10 mouse cellular contexts compared by ENCODE assay signal in the genomic region with DNA sequence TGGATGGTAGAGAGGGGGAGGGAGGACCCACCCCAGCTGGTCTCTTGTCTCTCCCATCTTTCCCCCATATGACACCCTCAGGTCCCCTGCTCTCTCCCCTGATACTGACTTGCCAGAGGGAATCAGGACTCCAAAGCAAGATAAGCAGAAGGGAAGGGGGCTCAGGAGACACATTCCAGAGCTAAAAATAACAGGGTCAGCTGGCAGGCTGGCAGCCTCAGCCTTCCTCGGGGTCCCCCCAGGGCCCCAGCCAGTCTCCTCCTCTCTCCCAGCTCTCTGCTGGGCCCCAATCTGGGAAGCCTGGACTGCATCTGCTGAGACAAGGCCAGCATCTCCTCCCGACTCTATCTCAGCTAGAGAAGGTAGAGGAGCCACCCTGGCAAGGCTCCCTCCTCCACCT.
A peak's percentile ranks its signal among the peaks of the same experiment; 100 is the strongest.
DNase-seq lines count a peak whose midpoint lies in the region; ATAC-seq and TF ChIP-seq lines count a peak whose summit lies in the region.
"Had no signal": no experiment of that assay in that cellular context is flagged by ENCODE, and none has a peak within 500 bp of the region (broad histone marks: within the 10 kb centered on the region; RNA-seq: fewer than 3 reads in every experiment).

No protein-coding gene starts in this region.

- H3K9me3 ChIP-seq in midbrain, embryonic 10.5 days (replicated peaks) = no peaks in the 10 kb centered on the region
- H3K9me3 ChIP-seq in midbrain, embryonic 11.5 days (ENCODE audit: control insufficient read depth, low read length) = no peaks in the 10 kb centered on the region
- no peaks in the 10 kb centered on the region for H3K9me3 ChIP-seq in hindbrain, embryonic 12.5 days (replicated peaks)
- H3K9me3 ChIP-seq in neural tube, embryonic 15.5 days (replicated peaks) = no peaks in the 10 kb centered on the region

- TF ChIP-seq EP300 in heart, adult 2 months (IDR thresholded peaks at IDR 0.05; ENCODE audit: insufficient read depth, low read depth, low read length) = no peak

- H3K4me3 ChIP-seq in heart, adult 2 months = no peak overlapping the region
- no peak overlapping the region for H3K4me3 ChIP-seq in midbrain, embryonic 10.5 days
- H3K4me3 ChIP-seq in midbrain, embryonic 11.5 days (ENCODE audit: low read depth, low read length) = no peak overlapping the region
- H3K4me3 ChIP-seq in hindbrain, embryonic 12.5 days = no peak overlapping the region
- H3K4me3 ChIP-seq in neural tube, embryonic 15.5 days (replicated peaks) = no peak overlapping the region

- no peaks in the 10 kb centered on the region for H3K27me3 ChIP-seq in heart, adult 2 months (ENCODE audit: control insufficient read depth, insufficient read depth, low read length)
- peaks cover 44% of the 10 kb centered on the region for H3K27me3 ChIP-seq in midbrain, embryonic 10.5 days (ENCODE audit: low read depth, poor library complexity, severe bottlenecking)
- H3K27me3 ChIP-seq in midbrain, embryonic 11.5 days (ENCODE audit: control insufficient read depth, insufficient read depth, low read length) = no peaks in the 10 kb centered on the region
- H3K27me3 ChIP-seq in hindbrain, embryonic 12.5 days = no peaks in the 10 kb centered on the region
- no peaks in the 10 kb centered on the region for H3K27me3 ChIP-seq in neural tube, embryonic 15.5 days (replicated peaks)

- no peak for ATAC-seq in midbrain, embryonic 11.5 days (ENCODE audit: low FRiP score)
- ATAC-seq in hindbrain, embryonic 12.5 days (ENCODE audit: low FRiP score) = no peak
- ATAC-seq in neural tube, embryonic 15.5 days (ENCODE audit: low FRiP score) = no peak
- ATAC-seq in inflammation-experienced regulatory T-cells, adult 6 months = no peak

- TF ChIP-seq POLR2A in heart, adult 2 months (IDR thresholded peaks at IDR 0.05; ENCODE audit: insufficient read depth, low read depth, low read length) = no peak

- H3K36me3 ChIP-seq in heart, adult 2 months (ENCODE audit: control insufficient read depth, insufficient read depth, low read length) = no peaks in the 10 kb centered on the region; the same call in 1 of the 2 replicates
- H3K36me3 ChIP-seq in midbrain, embryonic 10.5 days = no peaks in the 10 kb centered on the region
- H3K36me3 ChIP-seq in midbrain, embryonic 11.5 days (ENCODE audit: control insufficient read depth, insufficient read depth, low read length) = no peaks in the 10 kb centered on the region
- no peaks in the 10 kb centered on the region for H3K36me3 ChIP-seq in hindbrain, embryonic 12.5 days
- no peaks in the 10 kb centered on the region for H3K36me3 ChIP-seq in neural tube, embryonic 15.5 days

- peak overlapping the region; percentile 86 for H3K27ac ChIP-seq in heart, adult 2 months
- H3K27ac ChIP-seq in midbrain, embryonic 10.5 days (replicated peaks) = peak overlapping the region; percentile 83
- no peak overlapping the region for H3K27ac ChIP-seq in midbrain, embryonic 11.5 days (ENCODE audit: low read depth, low read length)
- H3K27ac ChIP-seq in hindbrain, embryonic 12.5 days = peak overlapping the region; percentile 95; the same call in 1 of the 2 replicates
- peak overlapping the region; percentile 96 for H3K27ac ChIP-seq in neural tube, embryonic 15.5 days (replicated peaks)

- peaks cover 21% of the 10 kb centered on the region for H3K4me1 ChIP-seq in heart, adult 2 months (ENCODE audit: control insufficient read depth, insufficient read depth, low read length)
- H3K4me1 ChIP-seq in midbrain, embryonic 10.5 days = peaks cover 72% of the 10 kb centered on the region
- H3K4me1 ChIP-seq in midbrain, embryonic 11.5 days (ENCODE audit: control insufficient read depth, insufficient read depth, low read length) = peaks cover 48% of the 10 kb centered on the region
- H3K4me1 ChIP-seq in hindbrain, embryonic 12.5 days = peaks cover 59% of the 10 kb centered on the region
- peaks cover 61% of the 10 kb centered on the region for H3K4me1 ChIP-seq in neural tube, embryonic 15.5 days

- intact Hi-C loops in heart, adult 2 months (cut with DNase I) = no loop called here
- intact Hi-C loops in heart, postnatal 14 days (cut with DNase I) = no loop called here

- H3K4me2 ChIP-seq in midbrain, embryonic 11.5 days = no peak overlapping the region
- no peak overlapping the region for H3K4me2 ChIP-seq in hindbrain, embryonic 12.5 days (replicated peaks)
- no peak overlapping the region for H3K4me2 ChIP-seq in neural tube, embryonic 15.5 days

- 24% methylated on average over 2 of the region's 2 CpGs for WGBS in heart, adult 2 months
- WGBS in midbrain, embryonic 10.5 days = 47% methylated on average over 2 of the region's 2 CpGs
- WGBS in midbrain, embryonic 11.5 days = 44% methylated on average over 2 of the region's 2 CpGs
- 45% methylated on average over 2 of the region's 2 CpGs for WGBS in hindbrain, embryonic 12.5 days
- 53% methylated on average over 2 of the region's 2 CpGs for WGBS in neural tube, embryonic 15.5 days

- DNase-seq in heart, adult 2 months = no peak
- no peak for DNase-seq in heart, postnatal 14 days
- no peak for DNase-seq in midbrain, embryonic 10.5 days (ENCODE audit: low spot score)
- DNase-seq in midbrain, embryonic 11.5 days (ENCODE audit: low spot score, missing footprints) = no peak
- DNase-seq in adrenal gland, postnatal 25 days = no peak
- DNase-seq: gastrocnemius, postnatal 10 days; lung, postnatal 10 days had no signal

- no peak overlapping the region for H3K9ac ChIP-seq in heart, adult 2 months (ENCODE audit: low read depth, low read length)
- H3K9ac ChIP-seq in midbrain, embryonic 11.5 days (ENCODE audit: low read length) = no peak overlapping the region
- H3K9ac ChIP-seq in hindbrain, embryonic 12.5 days = peak overlapping the region; percentile 3; the same call in 1 of the 2 replicates
- H3K9ac ChIP-seq in neural tube, embryonic 15.5 days (replicated peaks) = no peak overlapping the region

- no peak for TF ChIP-seq CTCF in heart, adult 2 months (IDR thresholded peaks at IDR 0.05)

- no peaks in the 10 kb centered on the region for H3K79me2 ChIP-seq in heart, adult 2 months (replicated peaks; ENCODE audit: control insufficient read depth, insufficient read depth, low read length)
